7 mouse cellular contexts compared by ENCODE assay signal in genomic region chr6:100336591-100337148, GRCm38 (mm10). TPM values are rescaled to one million over a fixed set of nuclear protein-coding genes. Genes with fewer than 3 reads are reported as not detected.
DNase-seq lines count a peak whose midpoint lies in the region; ATAC-seq and TF ChIP-seq lines count a peak whose summit lies in the region.

No protein-coding gene starts in this region.

- H3K4me3 ChIP-seq in heart, adult 2 months, result no peak overlapping the region
- H3K4me3 ChIP-seq in kidney, embryonic 15.5 days (replicated peaks), result no peak overlapping the region

- H3K9me3 ChIP-seq in kidney, embryonic 15.5 days (replicated peaks), result no peaks in the 10 kb centered on the region

- DNase-seq in ES-CJ7 (ENCODE audit: low read depth, low spot score), result peak; percentile 68
- DNase-seq in adrenal gland, adult 8-10 months, result peak; percentile 14
- peak; percentile 33 to 38 for DNase-seq in heart, adult 2 months
- DNase-seq in retina, embryonic 14.5 days (ENCODE audit: low spot score), result peak; percentile 36
- DNase-seq in frontal cortex, postnatal 14 days (ENCODE audit: low spot score in 2 of 2), result no peak
- no peak for DNase-seq in layer of hippocampus, adult 8-10 months (ENCODE audit: low spot score in 2 of 2)

- no peak overlapping the region for H3K27ac ChIP-seq in heart, adult 2 months
- H3K27ac ChIP-seq in kidney, embryonic 15.5 days, result no peak overlapping the region

- no peaks in the 10 kb centered on the region for H3K79me2 ChIP-seq in heart, adult 2 months (replicated peaks; ENCODE audit: control insufficient read depth, insufficient read depth, low read length)

- peak; percentile 70; the same call in 1 of the 2 replicates for ATAC-seq in kidney, embryonic 15.5 days (replicated peaks; ENCODE audit: low FRiP score)

- intact Hi-C loops in heart, adult 2 months (cut with DNase I), result no loop called here

- no peak for TF ChIP-seq POLR2A in heart, adult 2 months (IDR thresholded peaks at IDR 0.05; ENCODE audit: insufficient read depth, low read depth, low read length)

- no peak for TF ChIP-seq CTCF in heart, adult 2 months (IDR thresholded peaks at IDR 0.05)

- TF ChIP-seq EP300 in heart, adult 2 months (IDR thresholded peaks at IDR 0.05; ENCODE audit: insufficient read depth, low read depth, low read length), result no peak

- 36% methylated on average over 14 of the region's 14 CpGs for WGBS in heart, adult 2 months
- 14% methylated on average over 14 of the region's 14 CpGs for WGBS in kidney, embryonic 15.5 days

- no peaks in the 10 kb centered on the region; the same call in 1 of the 2 replicates for H3K27me3 ChIP-seq in heart, adult 2 months (ENCODE audit: control insufficient read depth, insufficient read depth, low read length)
- peaks cover 28% of the 10 kb centered on the region for H3K27me3 ChIP-seq in kidney, embryonic 15.5 days

- no peaks in the 10 kb centered on the region for H3K36me3 ChIP-seq in heart, adult 2 months (ENCODE audit: control insufficient read depth, insufficient read depth, low read length)
- no peaks in the 10 kb centered on the region for H3K36me3 ChIP-seq in kidney, embryonic 15.5 days

- no peak overlapping the region for H3K9ac ChIP-seq in heart, adult 2 months (ENCODE audit: low read depth, low read length)
- no peak overlapping the region for H3K9ac ChIP-seq in kidney, embryonic 15.5 days

- H3K4me1 ChIP-seq in heart, adult 2 months (ENCODE audit: control insufficient read depth, insufficient read depth, low read length), result no peaks in the 10 kb centered on the region; the same call in 1 of the 2 replicates
- peaks cover 21% of the 10 kb centered on the region for H3K4me1 ChIP-seq in kidney, embryonic 15.5 days

- H3K4me2 ChIP-seq in kidney, embryonic 15.5 days, result peak overlapping the region; percentile 49; the same call in 1 of the 2 replicates

RNA-seq across cellular contexts. Expression of gene Rybp, which starts 49.4 kb away (rescaled TPM):
- total RNA-seq in adrenal gland, adult 8-10 months (2022), result 10 to 100 TPM; 22.0 to 31.9 (median 28.6) TPM
- total RNA-seq in heart, adult 2 months (2021), result 10 to 100 TPM; 10.7 to 12.6 TPM
- polyA plus RNA-seq in heart, adult 2 months (2012; rRNA removed), result 9.1 and 14.3 TPM in 2 replicates
- 20.3 and 21.3 TPM in 2 replicates for polyA plus RNA-seq in kidney, embryonic 15.5 days (2015; fragmentation: Nextera tagmentation; extraction: Ambion mirVana)
- total RNA-seq in layer of hippocampus, adult 8-10 months (2022), result 10 to 100 TPM; 45.7 to 51.8 (median 48.0) TPM

Comparison
In these comparisons a context has a peak if more than half of its experiments do, and no peak if none do; other contexts are left out.
1. DNase-seq: peak in ES-CJ7 (single experiment), adrenal gland, adult 8-10 months (single experiment), heart, adult 2 months (2 of 2) and retina, embryonic 14.5 days (single experiment); none in frontal cortex, postnatal 14 days (0 of 2) and layer of hippocampus, adult 8-10 months (0 of 2).